14 mouse cellular contexts compared by ENCODE assay signal in the genomic region with DNA sequence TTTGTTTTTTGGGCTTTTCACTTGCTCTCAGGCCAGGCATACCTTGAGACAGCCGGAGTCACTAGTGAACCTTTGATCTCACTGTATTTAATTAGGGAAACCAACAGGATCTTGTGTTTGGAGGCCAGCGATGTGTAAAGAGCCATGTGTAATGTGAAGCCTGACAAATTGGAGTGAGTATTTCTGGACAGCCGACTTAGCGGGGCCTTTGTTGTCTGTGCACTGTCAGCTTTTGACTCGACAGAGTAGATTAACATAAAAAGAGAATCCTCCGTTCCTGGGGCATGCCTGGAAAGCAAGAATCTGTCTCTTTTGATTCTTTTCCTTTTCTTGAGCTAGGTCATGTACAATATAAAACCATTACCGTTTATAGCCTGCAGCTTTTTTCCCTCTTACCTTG.
DNase-seq lines count a peak whose midpoint lies in the region; ATAC-seq and TF ChIP-seq lines count a peak whose summit lies in the region.
"Had no signal": no experiment of that assay in that cellular context is flagged by ENCODE, and none has a peak within 500 bp of the region (broad histone marks: within the 10 kb centered on the region; RNA-seq: fewer than 3 reads in every experiment).

No protein-coding gene starts in this region.

- no peak for TF ChIP-seq CTCF in forebrain, postnatal 0 days (IDR thresholded peaks at IDR 0.05; ENCODE audit: low read depth)

- 0 out of 2 replicates have a peak, but pooled peaks cover 3% of the 10 kb centered on the region for H3K4me1 ChIP-seq in forebrain, postnatal 0 days (ENCODE audit: insufficient read depth)
- peaks cover 3% of the 10 kb centered on the region; the same call in 1 of the 2 replicates for H3K4me1 ChIP-seq in midbrain, embryonic 11.5 days (ENCODE audit: control insufficient read depth, insufficient read depth, low read length)
- H3K4me1 ChIP-seq: megakaryocyte, embryonic 14.5 days had no signal

- no peak overlapping the region for H3K4me2 ChIP-seq in forebrain, postnatal 0 days (ENCODE audit: low read depth)
- H3K4me2 ChIP-seq in midbrain, embryonic 11.5 days: 0 out of 2 replicates have a peak overlapping the region, but pooled peaks have one; percentile 4
- H3K4me2 ChIP-seq: liver, embryonic 11.5 days had no signal

- H3K4me3 ChIP-seq in forebrain, postnatal 0 days (ENCODE audit: low read depth, low read length): no peak overlapping the region
- no peak overlapping the region for H3K4me3 ChIP-seq in midbrain, embryonic 11.5 days (ENCODE audit: low read depth, low read length)
- H3K4me3 ChIP-seq: megakaryocyte, embryonic 14.5 days had no signal

- peak; percentile 40; the same call in 1 of the 2 replicates for ATAC-seq in forebrain, postnatal 0 days
- ATAC-seq in midbrain, embryonic 11.5 days (ENCODE audit: low FRiP score): peak; percentile 96

- no peak overlapping the region for H3K9ac ChIP-seq in forebrain, postnatal 0 days
- no peak overlapping the region for H3K9ac ChIP-seq in midbrain, embryonic 11.5 days (ENCODE audit: low read length)

- peak; percentile 5 for DNase-seq in ES-CJ7 (ENCODE audit: low read depth, low spot score)
- peak; percentile 67 for DNase-seq in embryo, embryonic 10.5 days (ENCODE audit: low spot score)
- no peak for DNase-seq in forebrain, postnatal 0 days
- peak; percentile 89 for DNase-seq in midbrain, embryonic 11.5 days (ENCODE audit: low spot score, missing footprints)
- no peak for DNase-seq in spleen, postnatal 36 days (ENCODE audit: low spot score in 2 of 2)
- no peak for DNase-seq in thymus, postnatal 0 days (ENCODE audit: low spot score)
- no peak for DNase-seq in layer of hippocampus, adult 8-10 months (ENCODE audit: low spot score in 2 of 2)
- no peak for DNase-seq in cerebellum, adult 9-10 months
- DNase-seq: gastrocnemius, postnatal 36 days; heart, postnatal 36 days; right cerebral cortex, adult 18-20 months had no signal

- no peak overlapping the region for H3K27ac ChIP-seq in forebrain, postnatal 0 days (ENCODE audit: low read depth, low read length)
- H3K27ac ChIP-seq in midbrain, embryonic 11.5 days (ENCODE audit: low read depth, low read length): no peak overlapping the region
- H3K27ac ChIP-seq: stomach, postnatal 0 days had no signal

- H3K9me3 ChIP-seq in forebrain, postnatal 0 days (ENCODE audit: low read length): no peaks in the 10 kb centered on the region
- no peaks in the 10 kb centered on the region for H3K9me3 ChIP-seq in midbrain, embryonic 11.5 days (ENCODE audit: control insufficient read depth, low read length)
- H3K9me3 ChIP-seq: megakaryocyte, embryonic 14.5 days had no signal

- H3K36me3 ChIP-seq in forebrain, postnatal 0 days (ENCODE audit: insufficient read depth): no peaks in the 10 kb centered on the region
- H3K36me3 ChIP-seq in midbrain, embryonic 11.5 days (ENCODE audit: control insufficient read depth, insufficient read depth, low read length): no peaks in the 10 kb centered on the region

- no peaks in the 10 kb centered on the region for H3K27me3 ChIP-seq in forebrain, postnatal 0 days (ENCODE audit: insufficient read depth, low read length)
- H3K27me3 ChIP-seq in midbrain, embryonic 11.5 days (ENCODE audit: control insufficient read depth, insufficient read depth, low read length): no peaks in the 10 kb centered on the region
- H3K27me3 ChIP-seq: megakaryocyte, embryonic 14.5 days had no signal

- WGBS in forebrain, postnatal 0 days: 7% methylated on average over 7 of the region's 7 CpGs
- 5% methylated on average over 7 of the region's 7 CpGs for WGBS in midbrain, embryonic 11.5 days

Comparison
In these comparisons a context has a peak if more than half of its experiments do, and no peak if none do; other contexts are left out.
1. DNase-seq: peak in ES-CJ7 (single experiment), embryo, embryonic 10.5 days (single experiment) and midbrain, embryonic 11.5 days (single experiment); none in forebrain, postnatal 0 days (single experiment), spleen, postnatal 36 days (0 of 2), thymus, postnatal 0 days (single experiment), layer of hippocampus, adult 8-10 months (0 of 2) and cerebellum, adult 9-10 months (single experiment).